Mouse (Mus musculus): ENCODE results near the gene Evl. TPM values are rescaled to one million over a fixed set of nuclear protein-coding genes. Genes with fewer than 3 reads are reported as not detected.

Evl gene
- polyA plus RNA-seq, 1 experiment from 2014 or later: 50.7 TPM

GRCm38 (mm10) chr12:108674502-108674901, 120.0 kb downstream of the Evl start:
- Histone ChIP-seq H3K4me1 (no peaks in the 10 kb centered on the region), H3K4me3 (no peak overlapping the region), H3K36me3 (peaks cover 95% of the 10 kb centered on the region), H3K27ac (no peak overlapping the region), H3K9me3 (replicated peaks) (no peaks in the 10 kb centered on the region), H3K27me3 (ENCODE audit: low read depth, poor library complexity, severe bottlenecking) (no peaks in the 10 kb centered on the region)
- no peak for DNase-seq (ENCODE audit: low spot score)
- 93% methylated on average over 4 of the region's 4 CpGs for WGBS

GRCm38 (mm10) chr12:108674916-108675315, 120.4 kb downstream of the Evl start:
- Histone ChIP-seq H3K4me3 (no peak overlapping the region), H3K4me1 (no peaks in the 10 kb centered on the region), H3K27me3 (ENCODE audit: low read depth, poor library complexity, severe bottlenecking) (no peaks in the 10 kb centered on the region), H3K36me3 (peaks cover 95% of the 10 kb centered on the region), H3K9me3 (replicated peaks) (no peaks in the 10 kb centered on the region), H3K27ac (no peak overlapping the region)
- no peak for DNase-seq (ENCODE audit: low spot score)
- WGBS: 95% methylated on average over 2 of the region's 2 CpGs

- Histone ChIP-seq H3K27me3 (ENCODE audit: low read depth, poor library complexity, severe bottlenecking) (no peaks in the 10 kb centered on the region), H3K9me3 (replicated peaks) (no peaks in the 10 kb centered on the region), H3K4me1 (no peaks in the 10 kb centered on the region), H3K4me3 (no peak overlapping the region), H3K36me3 (peaks cover 94% of the 10 kb centered on the region), H3K27ac (no peak overlapping the region)
- WGBS: 86% methylated on average over 8 of the region's 8 CpGs
- no peak for DNase-seq (ENCODE audit: low spot score)
Observed at GRCm38 (mm10) chr12:108675614-108676401, 121.3 kb downstream of the Evl start.

GRCm38 (mm10) chr12:108677116-108677515, 122.6 kb downstream of the Evl start:
- Histone ChIP-seq H3K36me3 (peaks cover 94% of the 10 kb centered on the region), H3K9me3 (replicated peaks) (no peaks in the 10 kb centered on the region), H3K27me3 (ENCODE audit: low read depth, poor library complexity, severe bottlenecking) (no peaks in the 10 kb centered on the region), H3K4me3 (no peak overlapping the region), H3K4me1 (no peaks in the 10 kb centered on the region), H3K27ac (no peak overlapping the region)
- no peak for DNase-seq (ENCODE audit: low spot score)
- WGBS: 94% methylated on average over 5 of the region's 5 CpGs

- Histone ChIP-seq H3K9me3 (replicated peaks) (no peaks in the 10 kb centered on the region), H3K4me1 (no peaks in the 10 kb centered on the region), H3K4me3 (no peak overlapping the region), H3K36me3 (peaks cover 96% of the 10 kb centered on the region), H3K27me3 (ENCODE audit: low read depth, poor library complexity, severe bottlenecking) (no peaks in the 10 kb centered on the region), H3K27ac (no peak overlapping the region)
- WGBS: 87% methylated on average over 4 of the region's 4 CpGs
- DNase-seq (ENCODE audit: low spot score): no peak
Observed at GRCm38 (mm10) chr12:108678366-108678765, 123.8 kb downstream of the Evl start.

GRCm38 (mm10) chr12:108680861-108681260, 126.3 kb downstream of the Evl start:
- no peak for DNase-seq (ENCODE audit: low spot score)
- Histone ChIP-seq H3K4me1 (no peaks in the 10 kb centered on the region), H3K27ac (no peak overlapping the region), H3K4me3 (no peak overlapping the region), H3K27me3 (ENCODE audit: low read depth, poor library complexity, severe bottlenecking) (no peaks in the 10 kb centered on the region), H3K36me3 (peaks cover 97% of the 10 kb centered on the region), H3K9me3 (replicated peaks) (no peaks in the 10 kb centered on the region)
- 91% methylated on average over 8 of the region's 8 CpGs for WGBS

GRCm38 (mm10) chr12:108682240-108683023, 127.9 kb downstream of the Evl start:
- H3K4me3 ChIP-seq: no peak overlapping the region
- H3K36me3 ChIP-seq: peaks cover 97% of the 10 kb centered on the region
- 92% methylated on average over 13 of the region's 13 CpGs for WGBS

GRCm38 (mm10) chr12:108686463-108686862, 131.9 kb downstream of the Evl start:
- DNase-seq (ENCODE audit: low spot score): no peak
- no peaks in the 10 kb centered on the region for H3K4me1 ChIP-seq
- peaks cover 86% of the 10 kb centered on the region for H3K36me3 ChIP-seq

More at GRCm38 (mm10) chr12:108682240-108683023, 127.9 kb downstream of the Evl start:
- H3K27ac ChIP-seq: no peak overlapping the region
- no peaks in the 10 kb centered on the region for H3K27me3 ChIP-seq (ENCODE audit: low read depth, poor library complexity, severe bottlenecking)
- DNase-seq (ENCODE audit: low spot score): no peak
- H3K9me3 ChIP-seq (replicated peaks): no peaks in the 10 kb centered on the region
- no peaks in the 10 kb centered on the region for H3K4me1 ChIP-seq

GRCm38 (mm10) chr12:108686926-108687325, 132.4 kb downstream of the Evl start:
- Histone ChIP-seq H3K27me3 (ENCODE audit: low read depth, poor library complexity, severe bottlenecking) (no peaks in the 10 kb centered on the region), H3K4me3 (no peak overlapping the region), H3K27ac (no peak overlapping the region), H3K9me3 (replicated peaks) (no peaks in the 10 kb centered on the region), H3K36me3 (peaks cover 81% of the 10 kb centered on the region), H3K4me1 (no peaks in the 10 kb centered on the region)
- 78% methylated on average over 6 of the region's 6 CpGs for WGBS
- no peak for DNase-seq (ENCODE audit: low spot score)

More at GRCm38 (mm10) chr12:108686463-108686862, 131.9 kb downstream of the Evl start:
- Histone ChIP-seq H3K27ac (no peak overlapping the region), H3K27me3 (ENCODE audit: low read depth, poor library complexity, severe bottlenecking) (no peaks in the 10 kb centered on the region), H3K4me3 (no peak overlapping the region), H3K9me3 (replicated peaks) (no peaks in the 10 kb centered on the region)
- WGBS: 79% methylated on average over 6 of the region's 6 CpGs

GRCm38 (mm10) chr12:108689167-108689566, 134.6 kb downstream of the Evl start:
- DNase-seq (ENCODE audit: low spot score): no peak
- 91% methylated on average over 9 of the region's 9 CpGs for WGBS

GRCm38 (mm10) chr12:108690529-108690928, 136.0 kb downstream of the Evl start:
- no peak for DNase-seq (ENCODE audit: low spot score)
- Histone ChIP-seq H3K4me1 (no peaks in the 10 kb centered on the region), H3K9me3 (replicated peaks) (no peaks in the 10 kb centered on the region), H3K27ac (no peak overlapping the region), H3K4me3 (no peak overlapping the region), H3K36me3 (peaks cover 47% of the 10 kb centered on the region), H3K27me3 (ENCODE audit: low read depth, poor library complexity, severe bottlenecking) (no peaks in the 10 kb centered on the region)
- WGBS: 82% methylated on average over 9 of the region's 9 CpGs

More at GRCm38 (mm10) chr12:108689167-108689566, 134.6 kb downstream of the Evl start:
- no peaks in the 10 kb centered on the region for H3K9me3 ChIP-seq (replicated peaks)
- no peak overlapping the region for H3K4me3 ChIP-seq
- no peaks in the 10 kb centered on the region for H3K27me3 ChIP-seq (ENCODE audit: low read depth, poor library complexity, severe bottlenecking)
- peaks cover 59% of the 10 kb centered on the region for H3K36me3 ChIP-seq
- H3K27ac ChIP-seq: no peak overlapping the region
- H3K4me1 ChIP-seq: no peaks in the 10 kb centered on the region

- DNase-seq (ENCODE audit: low spot score): no peak
- peaks cover under 1% of the 10 kb centered on the region; the same call in 1 of the 2 replicates for H3K4me1 ChIP-seq
- H3K27ac ChIP-seq: no peak overlapping the region
- H3K36me3 ChIP-seq: peaks cover 16% of the 10 kb centered on the region
- no peaks in the 10 kb centered on the region for H3K27me3 ChIP-seq (ENCODE audit: low read depth, poor library complexity, severe bottlenecking)
- no peak overlapping the region for H3K4me3 ChIP-seq
- H3K9me3 ChIP-seq (replicated peaks): no peaks in the 10 kb centered on the region
- WGBS: 71% methylated on average over 2 of the region's 2 CpGs
Observed at GRCm38 (mm10) chr12:108693592-108693991, 139.1 kb downstream of the Evl start.

GRCm38 (mm10) chr12:108694223-108694622, 139.7 kb downstream of the Evl start:
- Histone ChIP-seq H3K36me3 (peaks cover 10% of the 10 kb centered on the region), H3K27ac (no peak overlapping the region), H3K4me3 (no peak overlapping the region), H3K9me3 (replicated peaks) (no peaks in the 10 kb centered on the region), H3K4me1 (peaks cover 7% of the 10 kb centered on the region), H3K27me3 (ENCODE audit: low read depth, poor library complexity, severe bottlenecking) (0 out of 2 replicates have a peak, but pooled peaks cover 4% of the 10 kb centered on the region)
- WGBS: 94% methylated on average over 1 of the region's 1 CpGs
- DNase-seq (ENCODE audit: low spot score): no peak
